Mouse (Mus musculus) CD4-positive naive resting alpha-beta T cell, adult 76 days (primary cell): ENCODE measurements around the gene Gm21788. TPM values are rescaled to one million over a fixed set of nuclear protein-coding genes. Genes with fewer than 3 reads are reported as not detected.

Experiments
- total RNA-seq: library from RNA; stranded (reverse); gene quantifications from one replicate; pipeline ENCODE4 v1.2.4, GENCODE M21; 2023

Gene Gm21788
- not detected for total RNA-seq

GRCm38 (mm10) chrY:7404710-7405109, at the start of gene Gm21788:
Gene Gm21788, plus strand, starts transcription at chrY:7405010.

Other genes starting within 250 kb of the Gm21788 start
- not detected for gene Gm21244, start 235.7 kb upstream of the Gm21788 start, total RNA-seq
- gene Gm28998, start 151.2 kb upstream of the Gm21788 start, total RNA-seq, result not detected
- 0.21 TPM for gene Gm20826, start 233.5 kb downstream of the Gm21788 start, total RNA-seq